Mouse (Mus musculus) liver, adult 2 months (tissue): ENCODE measurements around the gene Fsd1. TPM values are rescaled to one million over a fixed set of nuclear protein-coding genes. Genes with fewer than 3 reads are reported as not detected.

ENCODE experiments used
- DNase-seq: peaks from one replicate; pipeline ENCODE4 v3.0.0-alpha.2; 2011; ENCODE audit warnings: low read depth, low spot score; ENCODE audit errors: extremely low read depth
- H3K27ac ChIP-seq: fragments of 200-500 bp; replicated peaks from 2 replicates; pipeline ENCODE4 v1.5.1; 2012; ENCODE audit warnings: low read depth, mild to moderate bottlenecking, control low read depth, inconsistent platforms, low read length; ENCODE audit not compliant: insufficient read depth
- H3K27me3 ChIP-seq: fragments of 200-500 bp; 2 replicates; pipeline ENCODE4 v1.6.1; 2012; ENCODE audit warnings: mild to moderate bottlenecking, moderate library complexity, low read length, inconsistent platforms; ENCODE audit not compliant: control insufficient read depth, insufficient read depth
- H3K36me3 ChIP-seq: fragments of 200-500 bp; 2 replicates; pipeline ENCODE4 v1.6.1; 2012; ENCODE audit warnings: low read length, inconsistent platforms; ENCODE audit not compliant: control insufficient read depth, insufficient read depth
- H3K4me1 ChIP-seq: fragments of 200-500 bp; 2 replicates; pipeline ENCODE4 v1.6.1; 2011; ENCODE audit warnings: low read length; ENCODE audit not compliant: control insufficient read depth, insufficient read depth
- H3K4me3 ChIP-seq: fragments of 200-500 bp; 2 replicates; pipeline ENCODE4 v1.5.1; 2011; ENCODE audit warnings: low read depth, mild to moderate bottlenecking, control low read depth, low read length, moderate library complexity; ENCODE audit not compliant: insufficient read depth
- H3K79me2 ChIP-seq: fragments of 200-500 bp; 2 replicates; pipeline ENCODE4 v1.6.1; 2012; ENCODE audit warnings: inconsistent platforms, mild to moderate bottlenecking, low read length, moderate library complexity; ENCODE audit not compliant: control insufficient read depth, insufficient read depth
- H3K9ac ChIP-seq: fragments of 200-500 bp; 2 replicates; pipeline ENCODE4 v1.6.1; 2012; ENCODE audit warnings: low read depth, mild to moderate bottlenecking, control low read depth, inconsistent platforms, low read length
- CTCF ChIP-seq: fragments of 200-500 bp; IDR thresholded peaks from 2 replicates; pipeline ENCODE4 v1.5.1; 2011; ENCODE audit warnings: low read depth, low read length, control low read depth
- POLR2A ChIP-seq: fragments of 200-500 bp; IDR thresholded peaks from 2 replicates; pipeline ENCODE4 v1.6.1; 2011; ENCODE audit warnings: low read length, control low read depth; ENCODE audit not compliant: insufficient read depth; ENCODE audit errors: extremely low read depth
- WGBS: fragments of 180-500 bp; shearing (Covaris S2); methylation state at CpG from one replicate; pipeline ENCODE4 v1.1.7; 2018; 5-methylcytosine and 5-hydroxymethylcytosine counted together
- polyA plus RNA-seq: library from polyadenylated mRNA; depleted of rRNA; stranded (reverse); fragments of >200 nt; gene quantifications from 2 replicates; pipeline ENCODE4 v1.2.3, GENCODE M21; 2012
- total RNA-seq: library from RNA; depleted of rRNA; stranded (reverse); fragments of >200 nt; gene quantifications from 2 replicates; pipeline ENCODE4 v1.2.3, GENCODE M21; 2014

Fsd1 gene
- total and polyA plus RNA-seq, 2 experiments: not detected

DNA sequence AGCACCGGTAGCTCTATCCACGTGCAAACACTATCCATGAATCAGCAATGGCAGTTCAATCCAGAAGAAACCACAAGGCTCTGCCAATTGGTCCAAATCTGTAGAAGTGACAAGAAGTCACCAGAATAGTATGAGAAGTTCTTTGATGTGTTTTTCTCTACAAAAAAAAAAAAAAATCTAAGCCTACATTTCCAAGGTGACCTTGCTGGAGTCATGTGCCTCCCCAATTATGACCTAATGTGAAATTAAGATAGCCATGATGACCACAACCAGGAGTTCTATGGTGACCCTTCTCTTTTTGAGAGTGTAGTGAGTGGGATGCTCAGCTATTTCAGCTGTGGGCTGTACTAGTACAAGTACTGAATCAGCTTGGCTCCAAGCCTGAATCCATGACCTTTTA lies 36.9 kb upstream of the Fsd1 start, which contains the start of gene Zfp119b:
Zfp119b (minus strand) TSS at position 101 of the 400 bp plus-strand sequence.
- no peaks in the 10 kb centered on the region for H3K4me1 ChIP-seq
- no peak for TF ChIP-seq CTCF
- no peak for TF ChIP-seq POLR2A
- no peak within 1 kb of the TSS for H3K4me3 ChIP-seq
- H3K36me3 ChIP-seq: no peaks in the 10 kb centered on the region
- no peak for DNase-seq
- no peaks in the 10 kb centered on the region for H3K27me3 ChIP-seq
- H3K9ac ChIP-seq: no peak within 1 kb of the TSS
- 94% methylated on average over 2 of the region's 2 CpGs for WGBS
- H3K27ac ChIP-seq: no peak within 1 kb of the TSS
- H3K79me2 ChIP-seq: no peaks in the 10 kb centered on the region

DNA sequence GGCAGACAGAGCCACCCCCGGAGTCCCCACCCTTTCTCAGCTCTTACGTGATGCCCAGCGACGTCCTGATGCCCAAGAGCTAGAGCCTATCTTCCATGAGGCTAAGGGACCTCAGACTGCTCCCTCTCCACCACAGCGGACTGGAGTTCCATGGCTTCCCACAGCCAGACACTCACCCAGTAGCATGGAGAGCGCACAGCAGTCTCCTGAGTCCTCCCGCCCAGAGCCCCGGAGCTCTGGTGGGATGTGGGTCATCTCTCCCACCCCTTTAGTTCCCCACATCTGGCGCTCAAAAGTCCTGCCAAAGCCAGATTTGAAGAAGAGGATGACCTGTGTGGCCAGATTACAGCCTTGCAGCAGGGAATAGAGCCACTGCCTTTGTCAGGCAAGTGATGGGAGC lies 35.7 kb upstream of the Fsd1 start:
- no peak for TF ChIP-seq CTCF
- no peak for TF ChIP-seq POLR2A
- no peak overlapping the region for H3K27ac ChIP-seq
- H3K9ac ChIP-seq: no peak overlapping the region
- no peaks in the 10 kb centered on the region for H3K36me3 ChIP-seq
- no peaks in the 10 kb centered on the region for H3K4me1 ChIP-seq
- H3K4me3 ChIP-seq: no peak overlapping the region
- no peaks in the 10 kb centered on the region for H3K79me2 ChIP-seq
- WGBS: 78% methylated on average over 9 of the region's 9 CpGs
- no peak for DNase-seq
- H3K27me3 ChIP-seq: no peaks in the 10 kb centered on the region

DNA sequence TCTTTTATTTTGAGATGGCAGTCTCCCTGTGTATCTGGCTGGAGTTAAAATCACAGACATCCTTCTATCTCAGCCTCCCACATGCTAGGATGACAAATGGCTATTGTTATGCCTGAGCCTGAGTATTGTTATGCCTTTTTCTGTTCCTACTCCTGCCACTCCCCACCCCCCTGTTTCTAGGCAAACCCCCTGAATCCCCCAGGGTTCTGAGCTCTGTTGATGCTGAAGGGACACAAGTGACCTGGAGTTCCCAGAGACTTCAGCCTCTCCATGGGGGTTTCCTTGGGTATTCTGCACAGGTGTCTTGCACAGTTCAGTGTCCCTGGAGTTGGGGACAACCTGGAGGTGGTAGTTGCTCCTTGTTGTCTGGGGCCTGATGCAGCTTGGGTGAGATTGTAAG lies 34.3 kb upstream of the Fsd1 start:
- no peak overlapping the region for H3K27ac ChIP-seq
- no peak overlapping the region for H3K4me3 ChIP-seq
- H3K9ac ChIP-seq: no peak overlapping the region

GRCm38 (mm10) chr17:55952447-55953027 lies 33.8 kb upstream of the Fsd1 start, which contains the start of gene Ebi3:
Gene Ebi3 (plus strand): TSS chr17:55952640.
- TF ChIP-seq CTCF: no peak
- no peak within 1 kb of the TSS for H3K9ac ChIP-seq
- no peaks in the 10 kb centered on the region for H3K36me3 ChIP-seq
- no peak within 1 kb of the TSS for H3K4me3 ChIP-seq
- H3K27ac ChIP-seq: 0 out of 2 replicates have a peak within 1 kb of the TSS, but pooled peaks have one; percentile 4
- H3K27me3 ChIP-seq: no peaks in the 10 kb centered on the region
- WGBS: 76% methylated on average over 6 of the region's 6 CpGs
- no peak for DNase-seq
- 0 out of 2 replicates have a peak, but pooled peaks cover 2% of the 10 kb centered on the region for H3K4me1 ChIP-seq
- no peaks in the 10 kb centered on the region for H3K79me2 ChIP-seq

More for the DNA sequence above, 34.3 kb upstream of the Fsd1 start:
- Histone ChIP-seq H3K27me3 (no peaks in the 10 kb centered on the region), H3K79me2 (no peaks in the 10 kb centered on the region), H3K36me3 (no peaks in the 10 kb centered on the region), H3K4me1 (0 out of 2 replicates have a peak, but pooled peaks cover 2% of the 10 kb centered on the region)
- no peak for DNase-seq
- TF ChIP-seq CTCF: no peak
- no peak for TF ChIP-seq POLR2A

GRCm38 (mm10) chr17:55953751-55954150 lies 32.6 kb upstream of the Fsd1 start:
- no peaks in the 10 kb centered on the region for H3K36me3 ChIP-seq
- H3K4me1 ChIP-seq: peaks cover 5% of the 10 kb centered on the region
- TF ChIP-seq CTCF: no peak
- TF ChIP-seq POLR2A: no peak
- H3K27me3 ChIP-seq: no peaks in the 10 kb centered on the region
- no peak overlapping the region for H3K9ac ChIP-seq
- no peaks in the 10 kb centered on the region for H3K79me2 ChIP-seq
- no peak overlapping the region for H3K4me3 ChIP-seq
- WGBS: 73% methylated on average over 6 of the region's 6 CpGs
- H3K27ac ChIP-seq: no peak overlapping the region
- DNase-seq: no peak

- no peak overlapping the region for H3K9ac ChIP-seq
- DNase-seq: no peak
- no peak overlapping the region for H3K27ac ChIP-seq
- no peaks in the 10 kb centered on the region for H3K27me3 ChIP-seq
- TF ChIP-seq CTCF (no peak), POLR2A (no peak)
- H3K4me3 ChIP-seq: no peak overlapping the region
- 50% methylated on average over 16 of the region's 16 CpGs for WGBS
- H3K4me1 ChIP-seq: peaks cover 5% of the 10 kb centered on the region
- no peaks in the 10 kb centered on the region for H3K79me2 ChIP-seq
- no peaks in the 10 kb centered on the region for H3K36me3 ChIP-seq
These were observed 32.1 kb upstream of the Fsd1 start for GRCm38 (mm10) chr17:55954229-55954628.
